Mouse (Mus musculus): ENCODE measurements around the gene Raly. TPM values are rescaled to one million over a fixed set of nuclear protein-coding genes. Genes with fewer than 3 reads are reported as not detected.
"Not testable (repeated sequence)": the region's sequence is repeated elsewhere in the genome, so short reads cannot be mapped to it uniquely, and the experiment has no call there.

The Raly gene
- polyA plus RNA-seq, 1 experiment from 2014 or later, result 22.8 TPM

GRCm38 (mm10) chr2:154899004-154899403 lies 108.1 kb downstream of the Raly start:
- ATAC-seq; H3K27ac ChIP-seq (ENCODE audit: low read depth, low read length); H3K4me1 ChIP-seq (ENCODE audit: control insufficient read depth, insufficient read depth, low read depth, low read length); H3K9me3 ChIP-seq (ENCODE audit: control insufficient read depth, low read length); H3K4me3 ChIP-seq (ENCODE audit: low read length); H3K36me3 ChIP-seq (ENCODE audit: control insufficient read depth, insufficient read depth, low read length); H3K9ac ChIP-seq (ENCODE audit: low read depth, low read length); H3K4me2 ChIP-seq (ENCODE audit: low read length); H3K27me3 ChIP-seq (replicated peaks; ENCODE audit: control insufficient read depth, insufficient read depth, low read length): not testable (repeated sequence)
- WGBS, result 91% methylated on average over 7 of the region's 8 CpGs

- ATAC-seq; H3K9me3 ChIP-seq (ENCODE audit: control insufficient read depth, low read length); H3K4me3 ChIP-seq (ENCODE audit: low read length); H3K9ac ChIP-seq (ENCODE audit: low read depth, low read length); H3K4me2 ChIP-seq (ENCODE audit: low read length); H3K27ac ChIP-seq (ENCODE audit: low read depth, low read length); H3K27me3 ChIP-seq (replicated peaks; ENCODE audit: control insufficient read depth, insufficient read depth, low read length); H3K4me1 ChIP-seq (ENCODE audit: control insufficient read depth, insufficient read depth, low read depth, low read length); H3K36me3 ChIP-seq (ENCODE audit: control insufficient read depth, insufficient read depth, low read length): not testable (repeated sequence)
- 87% methylated on average over 4 of the region's 4 CpGs for WGBS
Observed at GRCm38 (mm10) chr2:154899412-154899811, 108.5 kb downstream of the Raly start.

GRCm38 (mm10) chr2:154902111-154902510 lies 111.2 kb downstream of the Raly start:
- no peak overlapping the region for H3K9ac ChIP-seq (ENCODE audit: low read depth, low read length)
- no peaks in the 10 kb centered on the region for H3K4me1 ChIP-seq (ENCODE audit: control insufficient read depth, insufficient read depth, low read depth, low read length)
- H3K27me3 ChIP-seq (replicated peaks; ENCODE audit: control insufficient read depth, insufficient read depth, low read length), result no peaks in the 10 kb centered on the region
- WGBS, result 92% methylated on average over 3 of the region's 3 CpGs
- no peak overlapping the region for H3K4me2 ChIP-seq (ENCODE audit: low read length)
- H3K4me3 ChIP-seq (ENCODE audit: low read length), result no peak overlapping the region
- no peak for ATAC-seq
- no peaks in the 10 kb centered on the region for H3K9me3 ChIP-seq (ENCODE audit: control insufficient read depth, low read length)
- no peaks in the 10 kb centered on the region for H3K36me3 ChIP-seq (ENCODE audit: control insufficient read depth, insufficient read depth, low read length)
- H3K27ac ChIP-seq (ENCODE audit: low read depth, low read length), result no peak overlapping the region

- no peak for ATAC-seq
Observed at GRCm38 (mm10) chr2:154905796-154906195, 114.9 kb downstream of the Raly start.

GRCm38 (mm10) chr2:154908223-154908622 lies 117.3 kb downstream of the Raly start:
- ATAC-seq; H3K4me2 ChIP-seq (ENCODE audit: low read length); H3K4me1 ChIP-seq (ENCODE audit: control insufficient read depth, insufficient read depth, low read depth, low read length); H3K27ac ChIP-seq (ENCODE audit: low read depth, low read length); H3K4me3 ChIP-seq (ENCODE audit: low read length); H3K27me3 ChIP-seq (replicated peaks; ENCODE audit: control insufficient read depth, insufficient read depth, low read length); H3K9me3 ChIP-seq (ENCODE audit: control insufficient read depth, low read length); H3K36me3 ChIP-seq (ENCODE audit: control insufficient read depth, insufficient read depth, low read length); H3K9ac ChIP-seq (ENCODE audit: low read depth, low read length): not testable (repeated sequence)
- 51% methylated on average over 2 of the region's 2 CpGs for WGBS

More at GRCm38 (mm10) chr2:154905796-154906195, 114.9 kb downstream of the Raly start:
- Histone ChIP-seq H3K27ac (ENCODE audit: low read depth, low read length) (no peak overlapping the region), H3K4me3 (ENCODE audit: low read length) (no peak overlapping the region), H3K36me3 (ENCODE audit: control insufficient read depth, insufficient read depth, low read length) (no peaks in the 10 kb centered on the region), H3K9ac (ENCODE audit: low read depth, low read length) (no peak overlapping the region), H3K4me2 (ENCODE audit: low read length) (no peak overlapping the region), H3K4me1 (ENCODE audit: control insufficient read depth, insufficient read depth, low read depth, low read length) (no peaks in the 10 kb centered on the region), H3K27me3 (replicated peaks; ENCODE audit: control insufficient read depth, insufficient read depth, low read length) (no peaks in the 10 kb centered on the region), H3K9me3 (ENCODE audit: control insufficient read depth, low read length) (no peaks in the 10 kb centered on the region)
- WGBS, result 53% methylated on average over 2 of the region's 2 CpGs

- H3K9me3 ChIP-seq (ENCODE audit: control insufficient read depth, low read length), result no peaks in the 10 kb centered on the region
- H3K4me2 ChIP-seq (ENCODE audit: low read length), result no peak overlapping the region
- no peak overlapping the region for H3K27ac ChIP-seq (ENCODE audit: low read depth, low read length)
- H3K27me3 ChIP-seq (replicated peaks; ENCODE audit: control insufficient read depth, insufficient read depth, low read length), result 0 out of 2 replicates have a peak, but pooled peaks cover 2% of the 10 kb centered on the region
- H3K36me3 ChIP-seq (ENCODE audit: control insufficient read depth, insufficient read depth, low read length), result no peaks in the 10 kb centered on the region
- no peak for ATAC-seq
- H3K9ac ChIP-seq (ENCODE audit: low read depth, low read length), result no peak overlapping the region
- WGBS, result 75% methylated on average over 6 of the region's 6 CpGs
- no peak overlapping the region for H3K4me3 ChIP-seq (ENCODE audit: low read length)
- no peaks in the 10 kb centered on the region for H3K4me1 ChIP-seq (ENCODE audit: control insufficient read depth, insufficient read depth, low read depth, low read length)
Observed at GRCm38 (mm10) chr2:154909789-154910188, 118.9 kb downstream of the Raly start.

- Histone ChIP-seq H3K36me3 (ENCODE audit: control insufficient read depth, insufficient read depth, low read length) (no peaks in the 10 kb centered on the region), H3K4me2 (ENCODE audit: low read length) (no peak overlapping the region), H3K27ac (ENCODE audit: low read depth, low read length) (no peak overlapping the region), H3K4me3 (ENCODE audit: low read length) (no peak overlapping the region), H3K4me1 (ENCODE audit: control insufficient read depth, insufficient read depth, low read depth, low read length) (no peaks in the 10 kb centered on the region), H3K27me3 (replicated peaks; ENCODE audit: control insufficient read depth, insufficient read depth, low read length) (0 out of 2 replicates have a peak, but pooled peaks cover 2% of the 10 kb centered on the region), H3K9ac (ENCODE audit: low read depth, low read length) (no peak overlapping the region), H3K9me3 (ENCODE audit: control insufficient read depth, low read length) (no peaks in the 10 kb centered on the region)
- ATAC-seq, result no peak
- WGBS, result 82% methylated on average over 12 of the region's 12 CpGs
Observed at GRCm38 (mm10) chr2:154915922-154916541, 125.1 kb downstream of the Raly start.

GRCm38 (mm10) chr2:154916547-154916946 lies 125.7 kb downstream of the Raly start:
- no peak for ATAC-seq
- Histone ChIP-seq H3K4me3 (ENCODE audit: low read length) (no peak overlapping the region), H3K27me3 (replicated peaks; ENCODE audit: control insufficient read depth, insufficient read depth, low read length) (0 out of 2 replicates have a peak, but pooled peaks cover 2% of the 10 kb centered on the region), H3K27ac (ENCODE audit: low read depth, low read length) (no peak overlapping the region), H3K36me3 (ENCODE audit: control insufficient read depth, insufficient read depth, low read length) (no peaks in the 10 kb centered on the region), H3K4me2 (ENCODE audit: low read length) (no peak overlapping the region), H3K9ac (ENCODE audit: low read depth, low read length) (no peak overlapping the region), H3K4me1 (ENCODE audit: control insufficient read depth, insufficient read depth, low read depth, low read length) (no peaks in the 10 kb centered on the region), H3K9me3 (ENCODE audit: control insufficient read depth, low read length) (no peaks in the 10 kb centered on the region)
- 12% methylated on average over 2 of the region's 2 CpGs for WGBS
